Mouse (Mus musculus) heart, postnatal 0 days (tissue): ENCODE data around the gene Zfp945.

Experiments
- CTCF ChIP-seq: IDR thresholded peaks from 2 replicates; pipeline ENCODE4 v1.5.1; 2016; ENCODE audit warnings: antibody characterized with exemption, control low read depth, low read depth
- EP300 ChIP-seq: IDR thresholded peaks from 2 replicates; pipeline ENCODE4 v1.6.1; 2016; ENCODE audit warnings: antibody characterized with exemption, low read depth

DNA sequence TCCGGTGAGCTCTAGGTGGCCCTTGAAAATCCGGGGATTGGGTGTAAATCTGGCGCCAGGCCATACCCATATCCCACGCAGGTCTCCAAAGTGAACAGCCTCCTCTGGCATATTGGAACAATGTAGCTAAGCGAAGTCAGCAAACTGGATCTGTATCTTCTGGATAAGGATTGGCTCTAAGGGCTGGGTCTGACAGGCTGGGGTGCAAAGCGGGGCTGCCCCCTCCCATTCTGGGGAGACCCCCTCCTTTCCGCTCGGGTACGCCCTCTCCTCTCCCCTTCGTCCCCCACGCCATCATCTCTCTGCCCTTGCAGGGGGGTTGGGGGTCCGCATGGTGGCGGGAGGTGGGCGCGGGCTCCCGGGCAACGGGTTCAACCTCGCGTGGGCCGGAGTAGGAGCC lies 9.4 kb upstream of the Zfp945 start:
- TF ChIP-seq CTCF (no peak), EP300 (no peak)
